Mouse (Mus musculus) lung, postnatal 0 days (tissue): ENCODE measurements at regions not wholly inside any gene's neighbourhood (a gene's known extent, or its start where the extent isn't known, plus 50 kb on each side); places are given as distances from the start of the nearest gene placed in this dataset.

ENCODE experiments used
- ATAC-seq: fragments of 200-750 bp; cut with Nextera tagmentation; 2 replicates; pipeline ENCODE4 v1.8.0; 2017; ENCODE audit warnings: moderate library complexity
- DNase-seq: peaks from one replicate; pipeline ENCODE4 v3.0.0-alpha.2; 2016; ENCODE audit warnings: low spot score
- H3K27ac ChIP-seq: fragments of 300-500 bp; sonication (generic); 2 replicates; pipeline ENCODE4 v1.5.1; 2014; ENCODE audit warnings: antibody characterized with exemption, mild to moderate bottlenecking, low read length, mixed read lengths
- H3K27me3 ChIP-seq: fragments of 300-500 bp; sonication (generic); replicated peaks from 2 replicates; pipeline ENCODE4 v1.6.1; 2014; ENCODE audit warnings: low read length, mixed read lengths; ENCODE audit not compliant: insufficient read depth
- H3K36me3 ChIP-seq: fragments of 300-500 bp; sonication (generic); 2 replicates; pipeline ENCODE4 v1.6.1; 2014; ENCODE audit warnings: low read length, mixed read lengths; ENCODE audit not compliant: insufficient read depth
- H3K4me1 ChIP-seq: fragments of 300-500 bp; sonication (generic); 2 replicates; pipeline ENCODE4 v1.6.1; 2014; ENCODE audit warnings: antibody characterized with exemption, low read depth, low read length, mixed read lengths; ENCODE audit not compliant: insufficient read depth
- H3K4me2 ChIP-seq: fragments of 300-500 bp; sonication (generic); replicated peaks from 2 replicates; pipeline ENCODE4 v1.6.1; 2014; ENCODE audit warnings: low read depth, mild to moderate bottlenecking, low read length, moderate library complexity, mixed read lengths
- H3K4me3 ChIP-seq: fragments of 300-500 bp; sonication (generic); 2 replicates; pipeline ENCODE4 v1.5.1; 2014; ENCODE audit warnings: low read depth, low read length
- H3K9ac ChIP-seq: fragments of 300-500 bp; sonication (generic); replicated peaks from 2 replicates; pipeline ENCODE4 v1.6.1; 2014; ENCODE audit warnings: low read depth, mild to moderate bottlenecking
- H3K9me3 ChIP-seq: fragments of 300-500 bp; sonication (generic); 2 replicates; pipeline ENCODE4 v1.6.1; 2016; ENCODE audit warnings: low read length, mixed read lengths
- CTCF ChIP-seq: IDR thresholded peaks from 2 replicates; pipeline ENCODE4 v1.5.1; 2016; ENCODE audit warnings: antibody characterized with exemption, mild to moderate bottlenecking
- EP300 ChIP-seq: IDR thresholded peaks from 2 replicates; pipeline ENCODE4 v1.6.1; 2016; ENCODE audit warnings: antibody characterized with exemption, mild to moderate bottlenecking, control low read depth
- WGBS: fragments of 180-500 bp; shearing (Covaris S2); extraction: QIAGEN DNeasy Blood & Tissue Kit; methylation state at CpG from one replicate; pipeline ENCODE4 v1.1.7; 2014; 5-methylcytosine and 5-hydroxymethylcytosine counted together

GRCm38 (mm10) chr2:34014868-34015639, 127.3 kb upstream of the Mvb12b start:
- peak overlapping the region; percentile 73 for H3K27ac ChIP-seq
- 54% methylated on average over 8 of the region's 8 CpGs for WGBS
- H3K9me3 ChIP-seq: no peaks in the 10 kb centered on the region
- no peaks in the 10 kb centered on the region for H3K36me3 ChIP-seq
- no peaks in the 10 kb centered on the region for H3K27me3 ChIP-seq
- TF ChIP-seq EP300: peak; percentile 77
- TF ChIP-seq CTCF: no peak
- H3K9ac ChIP-seq: no peak overlapping the region
- H3K4me1 ChIP-seq: no peaks in the 10 kb centered on the region
- DNase-seq (peak; percentile 75), ATAC-seq (peak; percentile 97)
- no peak overlapping the region for H3K4me3 ChIP-seq
- no peak overlapping the region for H3K4me2 ChIP-seq

DNA sequence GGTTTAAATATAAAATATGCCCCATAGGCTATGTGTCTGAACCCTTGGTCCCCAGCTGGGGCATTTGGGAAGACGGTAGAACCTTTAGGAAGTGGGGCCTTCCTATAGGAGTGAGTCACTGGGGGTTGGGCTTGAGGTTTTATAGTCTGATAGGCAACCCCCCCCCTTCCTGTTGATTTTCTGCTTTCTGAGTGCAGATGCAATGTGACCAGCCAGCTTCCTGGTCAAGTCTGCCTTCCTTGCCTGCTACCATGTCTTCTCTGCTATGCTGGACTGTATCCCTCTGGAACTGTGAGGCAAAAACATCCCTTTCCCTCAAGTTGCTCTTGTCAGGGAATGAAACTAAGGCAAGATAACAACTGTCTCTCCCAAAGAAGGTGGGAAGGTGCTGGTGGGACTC, 122.4 kb upstream of the Mvb12b start:
- H3K27me3 ChIP-seq: no peaks in the 10 kb centered on the region
- H3K36me3 ChIP-seq: no peaks in the 10 kb centered on the region
- H3K9me3 ChIP-seq: no peaks in the 10 kb centered on the region
- DNase-seq: no peak
- no peak overlapping the region for H3K4me2 ChIP-seq
- no peak overlapping the region for H3K9ac ChIP-seq
- H3K4me3 ChIP-seq: no peak overlapping the region
- 54% methylated on average over 1 of the region's 1 CpGs for WGBS
- H3K27ac ChIP-seq: no peak overlapping the region
- ATAC-seq: no peak
- no peak for TF ChIP-seq CTCF
- TF ChIP-seq EP300: no peak
- no peaks in the 10 kb centered on the region for H3K4me1 ChIP-seq

DNA sequence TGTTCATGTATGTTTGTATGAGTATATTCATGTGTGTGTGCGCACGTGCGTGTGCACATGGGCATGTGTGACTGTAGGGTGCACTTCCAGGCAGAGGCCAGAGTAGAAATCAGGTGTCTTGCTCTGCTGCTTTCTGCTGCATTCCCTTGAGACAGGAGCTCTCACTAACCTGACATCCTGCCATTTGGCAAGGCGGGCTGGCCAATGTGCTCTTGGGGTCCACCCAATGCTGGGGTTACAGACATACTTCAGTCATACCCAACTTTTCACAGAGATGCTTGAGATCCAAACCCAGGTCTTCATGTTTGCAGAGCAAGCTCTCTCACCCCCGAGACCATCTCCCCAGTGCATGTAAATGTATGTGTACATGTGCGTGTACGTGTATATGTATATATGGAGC, 120.2 kb upstream of the Mvb12b start:
- H3K27me3 ChIP-seq: no peaks in the 10 kb centered on the region
- no peak overlapping the region for H3K27ac ChIP-seq
- ATAC-seq: no peak
- no peak for DNase-seq
- 91% methylated on average over 7 of the region's 7 CpGs for WGBS
- H3K4me2 ChIP-seq: no peak overlapping the region
- H3K36me3 ChIP-seq: no peaks in the 10 kb centered on the region
- TF ChIP-seq EP300: no peak
- TF ChIP-seq CTCF: no peak
- no peaks in the 10 kb centered on the region for H3K4me1 ChIP-seq
- H3K9ac ChIP-seq: no peak overlapping the region
- no peak overlapping the region for H3K4me3 ChIP-seq
- H3K9me3 ChIP-seq: no peaks in the 10 kb centered on the region

- no peak for DNase-seq
- TF ChIP-seq EP300 (no peak), CTCF (no peak)
- Histone ChIP-seq H3K9me3 (no peaks in the 10 kb centered on the region), H3K27me3 (no peaks in the 10 kb centered on the region), H3K4me3 (no peak overlapping the region), H3K4me2 (no peak overlapping the region), H3K36me3 (no peaks in the 10 kb centered on the region), H3K27ac (no peak overlapping the region), H3K4me1 (no peaks in the 10 kb centered on the region), H3K9ac (no peak overlapping the region)
- 94% methylated on average over 7 of the region's 7 CpGs for WGBS
- ATAC-seq: no peak
Observed at GRCm38 (mm10) chr2:33997106-33997505, 109.4 kb upstream of the Mvb12b start.

- ATAC-seq (no peak), DNase-seq (no peak)
- Histone ChIP-seq H3K4me3 (no peak overlapping the region), H3K4me2 (no peak overlapping the region), H3K36me3 (no peaks in the 10 kb centered on the region), H3K27ac (no peak overlapping the region), H3K9ac (no peak overlapping the region), H3K4me1 (no peaks in the 10 kb centered on the region), H3K27me3 (no peaks in the 10 kb centered on the region), H3K9me3 (no peaks in the 10 kb centered on the region)
- TF ChIP-seq EP300: no peak
- no peak for TF ChIP-seq CTCF
- WGBS: 94% methylated on average over 2 of the region's 2 CpGs
Observed at GRCm38 (mm10) chr2:33996331-33996730, 108.6 kb upstream of the Mvb12b start.

DNA sequence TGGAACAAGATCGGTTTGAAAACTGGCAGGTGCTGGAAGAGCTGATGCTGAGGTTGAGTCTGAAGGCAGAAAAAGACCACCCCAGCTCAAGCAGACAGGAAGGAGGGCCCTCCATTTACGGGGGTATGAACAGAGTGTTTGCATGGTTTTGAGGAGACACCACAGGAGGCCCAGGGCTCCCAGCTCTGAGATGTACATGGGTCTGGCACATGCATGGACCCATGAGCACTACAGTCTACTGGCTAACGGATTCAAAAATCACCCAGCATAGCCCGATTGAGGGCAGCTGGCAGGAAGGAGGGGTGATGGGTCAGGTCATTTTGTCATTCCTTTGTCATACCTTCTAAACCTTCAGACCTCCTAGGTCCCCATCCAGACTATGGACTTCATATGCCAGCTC, 103.6 kb upstream of the Mvb12b start:
- no peak for ATAC-seq

More for the DNA sequence above, 103.6 kb upstream of the Mvb12b start:
- Histone ChIP-seq H3K4me3 (no peak overlapping the region), H3K4me2 (no peak overlapping the region), H3K27ac (no peak overlapping the region), H3K36me3 (no peaks in the 10 kb centered on the region), H3K9ac (no peak overlapping the region), H3K27me3 (no peaks in the 10 kb centered on the region), H3K4me1 (no peaks in the 10 kb centered on the region), H3K9me3 (no peaks in the 10 kb centered on the region)
- 86% methylated on average over 4 of the region's 4 CpGs for WGBS
- TF ChIP-seq EP300: no peak
- no peak for TF ChIP-seq CTCF
- no peak for DNase-seq
